Mouse (Mus musculus) embryonic facial prominence, embryonic 11.5 days (tissue): ENCODE data around the gene Mdk. TPM values are rescaled to one million over a fixed set of nuclear protein-coding genes. Genes with fewer than 3 reads are reported as not detected.

Source experiments
- ATAC-seq: fragments of 200-750 bp; cut with Nextera tagmentation; replicated peaks from 2 replicates; pipeline ENCODE4 v1.8.0; 2017; ENCODE audit warnings: low read depth; ENCODE audit not compliant: insufficient number of reproducible peaks, low FRiP score, low TSS enrichment
- DNase-seq: peaks from one replicate; pipeline ENCODE4 v3.0.0-alpha.2; 2015; ENCODE audit warnings: low spot score
- H3K27ac ChIP-seq: fragments of 300-500 bp; sonication (generic); replicated peaks from 2 replicates; pipeline ENCODE4 v1.5.1; 2014; ENCODE audit warnings: mild to moderate bottlenecking, low read depth, low read length, control low read depth
- H3K27me3 ChIP-seq: fragments of 300-500 bp; sonication (generic); 2 replicates; pipeline ENCODE4 v1.6.1; 2014; ENCODE audit warnings: mild to moderate bottlenecking, low read length, moderate library complexity, mixed read lengths; ENCODE audit not compliant: control insufficient read depth, insufficient read depth
- H3K36me3 ChIP-seq: fragments of 300-500 bp; sonication (generic); replicated peaks from 2 replicates; pipeline ENCODE4 v1.6.1; 2014; ENCODE audit warnings: low read depth, mild to moderate bottlenecking, low read length, moderate library complexity, mixed read lengths; ENCODE audit not compliant: control insufficient read depth, insufficient read depth
- H3K4me1 ChIP-seq: fragments of 300-500 bp; sonication (generic); 2 replicates; pipeline ENCODE4 v1.6.1; 2014; ENCODE audit warnings: low read length, mixed read lengths; ENCODE audit not compliant: control insufficient read depth, insufficient read depth
- H3K4me2 ChIP-seq: fragments of 300-500 bp; sonication (generic); 2 replicates; pipeline ENCODE4 v1.6.1; 2014; ENCODE audit warnings: low read depth, mild to moderate bottlenecking, control low read depth, low read length, moderate library complexity
- H3K4me3 ChIP-seq: fragments of 300-500 bp; sonication (generic); 2 replicates; pipeline ENCODE4 v1.5.1; 2014; ENCODE audit warnings: low read depth, low read length, control low read depth
- H3K9ac ChIP-seq: fragments of 300-500 bp; sonication (generic); replicated peaks from 2 replicates; pipeline ENCODE4 v1.6.1; 2014; ENCODE audit warnings: mild to moderate bottlenecking, control low read depth, low read length
- H3K9me3 ChIP-seq: fragments of 300-500 bp; sonication (generic); replicated peaks from 2 replicates; pipeline ENCODE4 v1.6.1; 2016; ENCODE audit warnings: mild to moderate bottlenecking, low read length, inconsistent platforms, mixed read lengths; ENCODE audit not compliant: control insufficient read depth
- WGBS: fragments of 180-500 bp; shearing (Covaris S2); extraction: QIAGEN DNeasy Blood & Tissue Kit; methylation state at CpG from one replicate; pipeline ENCODE4 v1.1.7; 2014; 5-methylcytosine and 5-hydroxymethylcytosine counted together
- polyA plus RNA-seq: library from polyadenylated mRNA; unstranded; fragments of >200 nt; fragmentation: Nextera tagmentation; extraction: Ambion mirVana; gene quantifications from 2 replicates; pipeline ENCODE4 v1.2.1, GENCODE M21; 2014

Mdk gene
- polyA plus RNA-seq, 1 experiment from 2014 or later: 1,845 TPM

- Histone ChIP-seq H3K27ac (no peak overlapping the region), H3K4me3 (no peak overlapping the region), H3K27me3 (no peaks in the 10 kb centered on the region), H3K36me3 (no peaks in the 10 kb centered on the region), H3K9me3 (no peaks in the 10 kb centered on the region), H3K4me1 (peaks cover 9% of the 10 kb centered on the region), H3K4me2 (no peak overlapping the region), H3K9ac (no peak overlapping the region)
- 71% methylated on average over 6 of the region's 6 CpGs for WGBS
- DNase-seq (no peak), ATAC-seq (no peak)
Measured at GRCm38 (mm10) chr2:91946836-91947235, 14.7 kb upstream of the Mdk start.

- no peak within 1 kb of the TSS for H3K9ac ChIP-seq
- 86% methylated on average over 18 of the region's 18 CpGs for WGBS
- H3K27ac ChIP-seq: no peak within 1 kb of the TSS
Measured at GRCm38 (mm10) chr2:91945483-91945882, 13.4 kb upstream of the Mdk start, which contains the start of gene Gm9821. Gm9821 (plus strand) TSS chr2:91945703.

GRCm38 (mm10) chr2:91944170-91944950 is 12.3 kb upstream of the Mdk start:
- H3K27ac ChIP-seq: no peak overlapping the region
- H3K27me3 ChIP-seq: no peaks in the 10 kb centered on the region
- 41% methylated on average over 13 of the region's 13 CpGs for WGBS
- no peak overlapping the region for H3K9ac ChIP-seq
- H3K4me1 ChIP-seq: peaks cover 5% of the 10 kb centered on the region; the same call in 1 of the 2 replicates
- H3K9me3 ChIP-seq: no peaks in the 10 kb centered on the region
- DNase-seq (peak; percentile 79), ATAC-seq (peak; percentile 73)
- no peak overlapping the region for H3K4me2 ChIP-seq
- no peak overlapping the region for H3K4me3 ChIP-seq
- H3K36me3 ChIP-seq: no peaks in the 10 kb centered on the region; the same call in 1 of the 2 replicates

More at GRCm38 (mm10) chr2:91945483-91945882, 13.4 kb upstream of the Mdk start, which contains the start of gene Gm9821:
- Histone ChIP-seq H3K9me3 (no peaks in the 10 kb centered on the region), H3K27me3 (no peaks in the 10 kb centered on the region), H3K4me1 (peaks cover 9% of the 10 kb centered on the region), H3K36me3 (no peaks in the 10 kb centered on the region; the same call in 1 of the 2 replicates), H3K4me2 (no peak within 1 kb of the TSS), H3K4me3 (no peak within 1 kb of the TSS)
- no peak for ATAC-seq
- no peak for DNase-seq

GRCm38 (mm10) chr2:91942356-91942755 is 10.3 kb upstream of the Mdk start:
- Histone ChIP-seq H3K27me3 (no peaks in the 10 kb centered on the region), H3K9ac (no peak overlapping the region), H3K4me2 (no peak overlapping the region), H3K4me1 (0 out of 2 replicates have a peak, but pooled peaks cover 2% of the 10 kb centered on the region), H3K36me3 (peaks cover 2% of the 10 kb centered on the region; the same call in 1 of the 2 replicates), H3K9me3 (no peaks in the 10 kb centered on the region), H3K27ac (no peak overlapping the region), H3K4me3 (no peak overlapping the region)
- ATAC-seq: no peak
- 64% methylated on average over 6 of the region's 6 CpGs for WGBS
- DNase-seq: no peak

GRCm38 (mm10) chr2:91939303-91939935 is 7.3 kb upstream of the Mdk start:
- Histone ChIP-seq H3K27ac (no peak overlapping the region), H3K9me3 (no peaks in the 10 kb centered on the region), H3K4me2 (no peak overlapping the region), H3K4me1 (peaks cover under 1% of the 10 kb centered on the region; the same call in 1 of the 2 replicates), H3K4me3 (no peak overlapping the region), H3K36me3 (peaks cover 2% of the 10 kb centered on the region; the same call in 1 of the 2 replicates), H3K9ac (no peak overlapping the region), H3K27me3 (no peaks in the 10 kb centered on the region)
- DNase-seq (no peak), ATAC-seq (no peak)
- 86% methylated on average over 15 of the region's 15 CpGs for WGBS

GRCm38 (mm10) chr2:91936154-91936553 is 4.1 kb upstream of the Mdk start:
- DNase-seq (no peak), ATAC-seq (no peak)
- no peak overlapping the region for H3K9ac ChIP-seq
- peaks cover 2% of the 10 kb centered on the region; the same call in 1 of the 2 replicates for H3K36me3 ChIP-seq
- H3K27ac ChIP-seq: no peak overlapping the region
- H3K9me3 ChIP-seq: no peaks in the 10 kb centered on the region
- H3K4me3 ChIP-seq: no peak overlapping the region
- no peak overlapping the region for H3K4me2 ChIP-seq
- peaks cover 17% of the 10 kb centered on the region for H3K4me1 ChIP-seq
- no peaks in the 10 kb centered on the region for H3K27me3 ChIP-seq
- WGBS: 89% methylated on average over 7 of the region's 7 CpGs

- peaks cover 2% of the 10 kb centered on the region; the same call in 1 of the 2 replicates for H3K36me3 ChIP-seq
- no peak overlapping the region for H3K27ac ChIP-seq
- no peaks in the 10 kb centered on the region for H3K9me3 ChIP-seq
- H3K4me3 ChIP-seq: no peak overlapping the region
- H3K9ac ChIP-seq: no peak overlapping the region
- ATAC-seq: no peak
- peaks cover 17% of the 10 kb centered on the region for H3K4me1 ChIP-seq
- no peak for DNase-seq
- 84% methylated on average over 9 of the region's 9 CpGs for WGBS
- H3K27me3 ChIP-seq: no peaks in the 10 kb centered on the region
- no peak overlapping the region for H3K4me2 ChIP-seq
Measured at GRCm38 (mm10) chr2:91934826-91935525, 2.9 kb upstream of the Mdk start.
